8 mouse cellular contexts compared by ENCODE assay signal in the genomic region with DNA sequence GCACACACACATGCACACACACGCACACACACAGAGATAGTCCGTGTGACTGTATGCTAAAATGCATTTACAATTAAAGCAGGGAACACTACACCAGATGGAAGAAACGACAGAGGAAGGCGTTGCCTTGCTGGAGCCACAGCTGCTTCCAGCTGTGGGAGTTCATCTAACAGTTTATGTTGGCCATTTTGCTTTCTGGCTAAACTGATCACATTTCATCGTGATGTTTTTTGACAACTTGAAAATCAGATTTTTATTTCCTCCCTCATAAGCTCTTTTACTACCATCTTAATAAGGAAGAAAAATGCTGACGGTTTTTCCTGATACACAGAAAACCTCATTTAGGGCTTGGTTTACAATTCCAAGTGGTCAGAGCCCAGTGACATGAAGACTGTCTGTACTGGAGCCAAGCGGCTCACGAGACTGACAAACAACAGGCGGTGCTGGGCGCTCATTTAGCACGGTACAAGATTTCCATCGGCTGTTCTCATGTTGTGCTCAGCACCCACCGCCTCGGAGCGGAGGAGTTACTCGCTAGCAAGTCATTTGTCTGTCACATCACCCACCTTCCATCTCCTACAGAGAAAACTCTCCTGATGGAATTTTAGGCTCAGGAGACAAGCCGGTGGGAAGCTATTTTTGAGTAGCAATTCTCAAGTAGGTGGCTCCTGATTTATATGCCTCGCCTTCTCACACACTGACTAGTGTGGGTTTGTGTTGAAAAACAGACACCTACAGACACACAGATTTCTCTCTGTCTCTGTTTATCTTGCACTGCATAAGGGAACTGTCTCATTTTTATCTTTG. TPM values are rescaled to one million over a fixed set of nuclear protein-coding genes. Genes with fewer than 3 reads are reported as not detected.
DNase-seq lines count a peak whose midpoint lies in the region; ATAC-seq lines count a peak whose summit lies in the region.

No protein-coding gene starts in this region.

- peak; percentile 64; the same call in 1 of the 2 replicates for ATAC-seq in forebrain, embryonic 13.5 days
- ATAC-seq in forebrain, embryonic 15.5 days (replicated peaks) = peak; percentile 61
- ATAC-seq in hindbrain, embryonic 15.5 days (ENCODE audit: low FRiP score, low read depth) = no peak

- peak overlapping the region; percentile 32; the same call in 1 of the 2 replicates for H3K27ac ChIP-seq in forebrain, embryonic 13.5 days
- H3K27ac ChIP-seq in forebrain, embryonic 10.5 days = no peak overlapping the region
- H3K27ac ChIP-seq in forebrain, embryonic 15.5 days (replicated peaks) = peak overlapping the region; percentile 75
- peak overlapping the region; percentile 68 for H3K27ac ChIP-seq in hindbrain, embryonic 15.5 days (replicated peaks)

- H3K36me3 ChIP-seq in forebrain, embryonic 13.5 days (ENCODE audit: poor library complexity, severe bottlenecking) = peaks cover 6% of the 10 kb centered on the region; the same call in 1 of the 2 replicates
- peaks cover 8% of the 10 kb centered on the region; the same call in 1 of the 2 replicates for H3K36me3 ChIP-seq in forebrain, embryonic 10.5 days (replicated peaks)
- H3K36me3 ChIP-seq in forebrain, embryonic 15.5 days = no peaks in the 10 kb centered on the region
- no peaks in the 10 kb centered on the region for H3K36me3 ChIP-seq in hindbrain, embryonic 15.5 days

- no peak overlapping the region for H3K9ac ChIP-seq in forebrain, embryonic 13.5 days
- H3K9ac ChIP-seq in forebrain, embryonic 15.5 days (replicated peaks) = no peak overlapping the region
- H3K9ac ChIP-seq in hindbrain, embryonic 15.5 days = no peak overlapping the region

- no peak overlapping the region for H3K4me3 ChIP-seq in forebrain, embryonic 13.5 days
- no peak overlapping the region for H3K4me3 ChIP-seq in forebrain, embryonic 10.5 days
- no peak overlapping the region for H3K4me3 ChIP-seq in forebrain, embryonic 15.5 days
- no peak overlapping the region for H3K4me3 ChIP-seq in hindbrain, embryonic 15.5 days

- no peak overlapping the region for H3K4me2 ChIP-seq in forebrain, embryonic 13.5 days
- H3K4me2 ChIP-seq in forebrain, embryonic 15.5 days (replicated peaks) = peak overlapping the region; percentile 20; the same call in 1 of the 2 replicates
- H3K4me2 ChIP-seq in hindbrain, embryonic 15.5 days = peak overlapping the region; percentile 27

- no peaks in the 10 kb centered on the region for H3K27me3 ChIP-seq in forebrain, embryonic 13.5 days
- H3K27me3 ChIP-seq in forebrain, embryonic 10.5 days (ENCODE audit: poor library complexity, severe bottlenecking) = no peaks in the 10 kb centered on the region
- no peaks in the 10 kb centered on the region for H3K27me3 ChIP-seq in forebrain, embryonic 15.5 days
- no peaks in the 10 kb centered on the region for H3K27me3 ChIP-seq in hindbrain, embryonic 15.5 days

- DNase-seq in forebrain, embryonic 10.5 days (ENCODE audit: extremely low spot score, low spot score) = no peak
- DNase-seq in left cerebral cortex, postnatal 14 days (ENCODE audit: low spot score in 2 of 2) = peak; percentile 82 to 89
- DNase-seq in right cerebral cortex, adult 18-20 months = peak; percentile 91
- no peak for DNase-seq in adrenal gland, postnatal 10 days
- DNase-seq in Muller cell, postnatal 12 days (ENCODE audit: inconsistent ontology term) = no peak

- intact Hi-C loops in left cerebral cortex, postnatal 14 days (cut with DNase I) = loop anchor here (5.0 kb wide), 1 partner anchor 102 kb away; a partner anchor contains a TSS

- no peaks in the 10 kb centered on the region for H3K9me3 ChIP-seq in forebrain, embryonic 13.5 days (replicated peaks)
- no peaks in the 10 kb centered on the region for H3K9me3 ChIP-seq in forebrain, embryonic 10.5 days
- no peaks in the 10 kb centered on the region for H3K9me3 ChIP-seq in forebrain, embryonic 15.5 days
- H3K9me3 ChIP-seq in hindbrain, embryonic 15.5 days = no peaks in the 10 kb centered on the region

- WGBS in forebrain, embryonic 13.5 days = 61% methylated on average over 18 of the region's 18 CpGs
- 81% methylated on average over 18 of the region's 18 CpGs for WGBS in forebrain, embryonic 10.5 days
- 38% methylated on average over 18 of the region's 18 CpGs for WGBS in forebrain, embryonic 15.5 days
- WGBS in hindbrain, embryonic 15.5 days = 35% methylated on average over 18 of the region's 18 CpGs

- H3K4me1 ChIP-seq in forebrain, embryonic 13.5 days = peaks cover 41% of the 10 kb centered on the region
- peaks cover 69% of the 10 kb centered on the region for H3K4me1 ChIP-seq in forebrain, embryonic 10.5 days
- peaks cover 42% of the 10 kb centered on the region for H3K4me1 ChIP-seq in forebrain, embryonic 15.5 days
- H3K4me1 ChIP-seq in hindbrain, embryonic 15.5 days (replicated peaks) = peaks cover 51% of the 10 kb centered on the region

RNA-seq across cellular contexts. Expression of a gene that starts 17.2 kb away (rescaled TPM):
- polyA plus RNA-seq in forebrain, embryonic 13.5 days (2015; fragmentation: Nextera tagmentation; extraction: Ambion mirVana) = 3.6 and 4.6 TPM in 2 replicates
- polyA plus RNA-seq in forebrain, embryonic 10.5 days (2016; fragmentation: Nextera tagmentation; extraction: Ambion mirVana) = 10.3 and 11.7 TPM in 2 replicates
- polyA plus RNA-seq in forebrain, embryonic 15.5 days (2015; fragmentation: Nextera tagmentation; extraction: Ambion mirVana) = 4.5 and 5.0 TPM in 2 replicates
- polyA plus RNA-seq in hindbrain, embryonic 15.5 days (2015; fragmentation: Nextera tagmentation; extraction: Ambion mirVana) = 7.4 and 7.9 TPM in 2 replicates
- 1 to 10 TPM in 1 of 2 experiments, under 1 TPM in 1; 0.94 to 1.1 TPM for total RNA-seq in left cerebral cortex, postnatal 14 days (2021)
- 10 to 100 TPM in 1 of 2 experiments, 1 to 10 TPM in 1; 9.9 to 20.0 TPM for total RNA-seq in adrenal gland, postnatal 10 days (2021)

Comparison
In these comparisons a context has a peak if more than half of its experiments do, and no peak if none do; other contexts are left out.
1. DNase-seq: peak in left cerebral cortex, postnatal 14 days (2 of 2) and right cerebral cortex, adult 18-20 months (single experiment); none in forebrain, embryonic 10.5 days (single experiment), adrenal gland, postnatal 10 days (single experiment) and Muller cell, postnatal 12 days (single experiment).